ENCODE assay signal across 21 mouse cellular contexts in the genomic region with DNA sequence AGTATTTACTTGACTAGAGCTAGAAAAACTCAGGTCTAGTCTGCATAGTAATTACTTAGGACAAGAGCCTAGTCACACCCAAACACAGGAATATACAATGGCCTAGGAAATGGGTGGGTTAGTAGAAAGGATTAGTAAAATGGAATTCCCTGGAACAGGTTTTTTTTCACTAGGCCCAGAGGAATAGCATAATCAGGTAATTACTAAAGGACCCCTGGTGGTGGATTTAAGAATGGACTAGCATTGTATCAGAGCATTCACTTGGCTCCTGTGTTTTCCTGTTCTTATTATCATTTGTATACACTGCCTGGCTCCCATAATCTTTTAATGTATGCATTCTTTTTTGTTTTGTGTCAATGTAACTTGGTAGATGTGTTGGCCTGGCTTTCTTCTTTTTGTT.
A peak's percentile ranks its signal among the peaks of the same experiment; 100 is the strongest.
DNase-seq lines count a peak whose midpoint lies in the region; ATAC-seq and TF ChIP-seq lines count a peak whose summit lies in the region.
"Had no signal": no experiment of that assay in that cellular context is flagged by ENCODE, and none has a peak within 500 bp of the region (broad histone marks: within the 10 kb centered on the region; RNA-seq: fewer than 3 reads in every experiment).

No protein-coding gene starts in this region.

- H3K27ac ChIP-seq in hindbrain, embryonic 11.5 days (ENCODE audit: low read depth, low read length): no peak overlapping the region
- no peak overlapping the region for H3K27ac ChIP-seq in hindbrain, embryonic 13.5 days
- no peak overlapping the region for H3K27ac ChIP-seq in liver, embryonic 12.5 days
- H3K27ac ChIP-seq: heart, embryonic 15.5 days; hindbrain, postnatal 0 days; liver, embryonic 15.5 days; macrophage; stomach, postnatal 0 days had no signal

- peak; percentile 1 for DNase-seq in hindbrain, embryonic 11.5 days (ENCODE audit: low spot score)
- peak; percentile 2 for DNase-seq in 3T3-L1 (ENCODE audit: low read depth, low spot score)
- DNase-seq in brain, embryonic 14.5 days (ENCODE audit: low read depth): peak; percentile 54
- DNase-seq in kidney, adult 8-10 months: no peak
- DNase-seq: adrenal gland, adult 8-10 months; cerebellum, adult 9-11 months; gastrocnemius, postnatal 25 days; heart, postnatal 4 days; kidney, postnatal 10 days; retina, postnatal 1 day; thymus, postnatal 14 days had no signal

- no peaks in the 10 kb centered on the region for H3K4me1 ChIP-seq in hindbrain, embryonic 11.5 days (replicated peaks; ENCODE audit: control insufficient read depth, insufficient read depth, low read length)
- H3K4me1 ChIP-seq in hindbrain, embryonic 13.5 days (replicated peaks): no peaks in the 10 kb centered on the region
- H3K4me1 ChIP-seq in E14TG2a.4 (replicated peaks; ENCODE audit: low read depth, low read length): no peaks in the 10 kb centered on the region
- H3K4me1 ChIP-seq in liver, embryonic 12.5 days: no peaks in the 10 kb centered on the region
- H3K4me1 ChIP-seq: heart, embryonic 15.5 days; liver, embryonic 15.5 days had no signal

- TF ChIP-seq CTCF in E14TG2a.4 (conservative IDR thresholded peaks at IDR 0.05; ENCODE audit: low read length): peak; percentile 26
- no peak for TF ChIP-seq CTCF in brain, embryonic 14.5 days (IDR thresholded peaks at IDR 0.05; ENCODE audit: borderline replicate concordance, extremely low read depth, insufficient read depth, insufficient read length)

- TF ChIP-seq POLR2A in brain, embryonic 14.5 days (IDR thresholded peaks at IDR 0.05; ENCODE audit: borderline replicate concordance, extremely low read depth, insufficient read depth, insufficient read length, poor library complexity, severe bottlenecking): no peak

- no peak overlapping the region for H3K9ac ChIP-seq in hindbrain, embryonic 11.5 days (ENCODE audit: low read depth, low read length)
- H3K9ac ChIP-seq in hindbrain, embryonic 13.5 days: no peak overlapping the region
- no peak overlapping the region for H3K9ac ChIP-seq in liver, embryonic 12.5 days
- H3K9ac ChIP-seq: heart, embryonic 15.5 days; liver, embryonic 15.5 days had no signal

- no peak overlapping the region for H3K4me3 ChIP-seq in hindbrain, embryonic 11.5 days (ENCODE audit: low read depth, low read length)
- H3K4me3 ChIP-seq in hindbrain, embryonic 13.5 days: no peak overlapping the region
- H3K4me3 ChIP-seq in E14TG2a.4 (replicated peaks; ENCODE audit: low read length): no peak overlapping the region
- no peak overlapping the region for H3K4me3 ChIP-seq in liver, embryonic 12.5 days
- H3K4me3 ChIP-seq: erythroblast, embryonic 14.5 days; heart, embryonic 15.5 days; liver, embryonic 15.5 days had no signal

- no peak overlapping the region for H3K4me2 ChIP-seq in hindbrain, embryonic 11.5 days (replicated peaks; ENCODE audit: low read depth, low read length)
- no peak overlapping the region for H3K4me2 ChIP-seq in hindbrain, embryonic 13.5 days
- no peak overlapping the region for H3K4me2 ChIP-seq in liver, embryonic 12.5 days
- H3K4me2 ChIP-seq: heart, embryonic 15.5 days; liver, embryonic 15.5 days had no signal

- H3K36me3 ChIP-seq in hindbrain, embryonic 11.5 days (ENCODE audit: control insufficient read depth, insufficient read depth, low read length): no peaks in the 10 kb centered on the region
- H3K36me3 ChIP-seq in hindbrain, embryonic 13.5 days: no peaks in the 10 kb centered on the region
- H3K36me3 ChIP-seq in E14TG2a.4 (ENCODE audit: insufficient read depth, low read length): no peaks in the 10 kb centered on the region
- no peaks in the 10 kb centered on the region for H3K36me3 ChIP-seq in liver, embryonic 12.5 days
- H3K36me3 ChIP-seq: heart, embryonic 15.5 days; liver, embryonic 15.5 days had no signal

- no peak for ATAC-seq in hindbrain, embryonic 11.5 days (ENCODE audit: low FRiP score)
- ATAC-seq in hindbrain, embryonic 13.5 days (ENCODE audit: low FRiP score): no peak
- ATAC-seq in liver, embryonic 12.5 days: no peak
- ATAC-seq: hindbrain, postnatal 0 days; intestine, postnatal 0 days had no signal

- no peaks in the 10 kb centered on the region for H3K27me3 ChIP-seq in hindbrain, embryonic 11.5 days (ENCODE audit: control insufficient read depth, insufficient read depth, low read length)
- H3K27me3 ChIP-seq in hindbrain, embryonic 13.5 days: no peaks in the 10 kb centered on the region
- no peaks in the 10 kb centered on the region for H3K27me3 ChIP-seq in E14TG2a.4 (ENCODE audit: insufficient read depth, low read length)
- H3K27me3 ChIP-seq in liver, embryonic 12.5 days (replicated peaks): no peaks in the 10 kb centered on the region
- H3K27me3 ChIP-seq: heart, embryonic 15.5 days; liver, embryonic 15.5 days had no signal

- no peaks in the 10 kb centered on the region for H3K9me3 ChIP-seq in hindbrain, embryonic 11.5 days (ENCODE audit: control insufficient read depth, low read length)
- no peaks in the 10 kb centered on the region for H3K9me3 ChIP-seq in hindbrain, embryonic 13.5 days
- peaks cover 13% of the 10 kb centered on the region; the same call in 1 of the 2 replicates for H3K9me3 ChIP-seq in E14TG2a.4 (ENCODE audit: low read length)
- H3K9me3 ChIP-seq in liver, embryonic 12.5 days (replicated peaks): no peaks in the 10 kb centered on the region
- H3K9me3 ChIP-seq: heart, embryonic 15.5 days; liver, embryonic 15.5 days had no signal

Comparison
In these comparisons a context has a peak if more than half of its experiments do, and no peak if none do; other contexts are left out.
1. DNase-seq: peak in hindbrain, embryonic 11.5 days (single experiment), 3T3-L1 (single experiment) and brain, embryonic 14.5 days (single experiment); none in kidney, adult 8-10 months (0 of 2).